Mouse (Mus musculus): ENCODE results near the gene Il17rc.
A peak's percentile ranks its signal among the peaks of the same experiment; 100 is the strongest.

Il17rc gene

DNA sequence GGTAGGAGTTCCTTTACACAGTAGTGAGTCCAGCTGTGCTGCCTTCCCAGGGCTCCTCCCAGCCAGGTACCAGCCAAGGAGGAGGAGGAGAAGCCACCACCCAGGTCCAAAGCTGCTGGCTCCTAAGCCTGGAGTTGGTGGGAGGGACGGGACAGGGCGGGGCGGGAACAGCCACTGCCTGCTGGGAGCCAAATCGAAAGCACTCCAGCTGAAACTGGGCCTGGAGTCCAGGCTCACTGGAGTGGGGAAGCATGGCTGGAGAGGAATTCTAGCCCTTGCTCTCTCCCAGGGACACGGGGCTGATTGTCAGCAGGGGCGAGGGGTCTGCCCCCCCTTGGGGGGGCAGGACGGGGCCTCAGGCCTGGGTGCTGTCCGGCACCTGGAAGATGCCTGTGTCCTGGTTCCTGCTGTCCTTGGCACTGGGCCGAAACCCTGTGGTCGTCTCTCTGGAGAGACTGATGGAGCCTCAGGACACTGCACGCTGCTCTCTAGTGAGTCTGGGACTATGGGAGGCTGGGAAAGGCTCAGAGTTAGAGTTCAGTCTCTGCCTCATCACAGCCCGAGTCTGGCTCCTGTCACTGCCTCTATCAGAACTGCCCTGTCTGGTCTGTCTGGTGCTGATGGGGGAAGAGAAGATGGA lies at the start of gene Il17rc:
TSS of gene Il17rc (plus strand) at position 131 of the 640 bp plus-strand sequence.
- peak; percentile 80 for DNase-seq (ENCODE audit: low spot score)

DNA sequence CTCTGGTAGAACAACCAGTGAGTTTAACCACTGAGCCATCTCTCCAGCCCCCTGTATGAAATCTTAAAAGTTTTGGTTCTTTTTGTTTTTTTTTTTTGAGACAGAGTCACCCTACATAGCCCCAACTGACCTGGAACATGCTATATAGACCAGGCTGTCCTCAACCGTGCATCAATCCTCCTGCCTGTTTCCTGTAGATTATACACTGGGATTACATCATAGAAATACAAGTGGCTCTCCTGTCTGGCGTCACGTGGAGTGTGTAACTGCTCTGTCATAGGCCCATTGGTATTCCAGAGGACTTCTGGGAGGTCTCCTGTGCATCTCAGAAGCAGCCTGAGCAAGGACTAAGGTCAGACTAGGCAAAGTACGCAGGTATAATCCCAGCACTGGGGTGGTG lies 48.2 kb upstream of the Il17rc start:
- no peak for DNase-seq (ENCODE audit: low spot score)

DNA sequence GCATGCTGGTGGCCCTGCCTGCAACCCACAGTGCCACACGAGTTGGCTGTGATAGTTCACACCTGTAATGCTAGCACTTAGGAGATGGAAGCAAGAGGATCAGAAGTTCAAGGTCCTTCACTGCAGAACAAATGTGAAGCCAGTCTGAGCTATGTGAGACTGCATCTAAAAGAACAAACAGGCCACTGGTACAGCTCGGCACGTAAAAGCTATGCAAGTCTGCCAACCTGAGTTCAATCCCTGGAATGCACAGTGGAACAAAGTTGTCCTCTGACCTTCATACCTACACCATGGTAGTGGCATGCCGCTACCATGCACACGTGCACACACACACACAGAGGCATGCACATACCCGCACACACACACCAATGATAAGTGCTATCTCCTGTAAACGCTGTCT lies 47.0 kb upstream of the Il17rc start:
- no peak for DNase-seq (ENCODE audit: low spot score)

DNA sequence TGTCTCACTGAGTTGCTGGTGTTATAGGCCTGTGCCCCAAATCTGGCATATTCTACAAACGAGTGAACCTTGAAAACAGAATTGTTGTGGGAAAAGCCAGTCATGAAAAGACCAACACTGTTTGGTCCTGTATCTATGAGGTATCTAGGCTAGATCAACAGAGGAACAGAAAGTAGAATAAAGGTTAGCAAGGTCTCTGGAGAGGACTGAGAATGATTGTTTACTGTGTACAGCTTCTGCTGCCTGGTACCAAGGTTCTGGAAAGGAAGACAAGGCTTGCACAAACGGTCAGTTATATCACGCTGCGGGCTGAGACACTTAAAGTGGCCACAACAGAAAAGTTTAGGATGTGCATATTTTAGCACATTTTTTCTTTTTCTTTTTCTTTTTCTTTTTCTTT lies 44.5 kb upstream of the Il17rc start:
- no peak for DNase-seq (ENCODE audit: low spot score)

DNA sequence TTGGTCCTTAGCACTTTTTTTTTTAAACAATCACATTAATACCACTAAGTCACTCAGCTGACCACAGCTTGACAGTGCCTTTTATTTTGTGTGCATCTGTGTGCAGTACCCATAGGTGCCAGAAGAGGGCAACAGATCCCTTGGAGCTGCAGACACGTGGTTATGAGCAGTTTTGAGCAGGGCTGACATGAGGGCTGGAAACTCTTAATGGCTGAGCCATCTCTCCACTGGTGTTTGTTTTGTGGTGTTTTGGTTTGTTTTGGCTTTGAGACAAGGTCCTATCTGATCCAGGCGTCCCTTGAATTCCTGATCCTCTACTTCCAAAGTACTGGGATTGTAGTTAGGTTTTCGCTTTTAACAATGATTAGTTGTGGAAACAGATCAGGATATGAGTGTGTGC lies 43.8 kb upstream of the Il17rc start:
- DNase-seq (ENCODE audit: low spot score), result peak; percentile 75

DNA sequence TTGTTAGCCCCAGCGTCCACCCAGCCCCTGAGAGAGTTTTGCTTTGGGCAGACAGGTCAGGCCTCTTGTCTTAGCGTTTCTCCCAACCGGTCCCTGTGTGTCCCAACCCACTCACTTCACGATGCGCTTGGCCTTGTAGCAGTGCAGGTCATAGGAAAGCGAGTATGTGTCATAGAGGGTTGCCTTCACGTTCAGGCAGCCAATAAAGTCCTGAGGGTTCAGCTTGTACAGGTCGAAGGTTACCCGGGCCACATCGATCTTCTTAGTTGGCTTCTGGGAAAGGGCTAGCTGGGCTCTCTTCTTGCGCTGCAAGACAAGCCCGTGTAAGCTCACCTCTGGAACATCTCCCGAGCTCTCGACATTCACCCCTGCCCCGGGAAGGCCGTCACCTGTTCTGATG lies 43.2 kb upstream of the Il17rc start:
- DNase-seq (ENCODE audit: low spot score), result no peak

DNA sequence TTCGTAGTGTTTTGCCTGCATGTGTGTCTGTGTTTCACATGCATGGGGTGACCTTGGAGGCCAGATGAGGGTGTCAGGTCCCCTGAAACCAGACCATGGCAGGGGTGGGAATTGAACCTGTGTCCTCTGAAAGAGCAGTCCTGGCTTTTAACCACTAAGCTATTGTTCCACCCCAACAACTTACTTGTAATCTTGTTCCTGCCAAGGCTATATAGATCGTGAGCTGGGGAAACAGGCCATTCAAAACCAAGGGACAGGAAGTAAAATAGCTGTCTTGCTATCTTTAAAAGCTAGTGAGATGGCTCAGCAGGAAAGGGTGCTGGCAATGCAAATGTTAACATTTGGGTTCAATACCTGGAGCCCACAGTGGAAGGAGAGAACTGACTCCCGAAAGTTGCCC lies 41.3 kb upstream of the Il17rc start:
- no peak for DNase-seq (ENCODE audit: low spot score)

DNA sequence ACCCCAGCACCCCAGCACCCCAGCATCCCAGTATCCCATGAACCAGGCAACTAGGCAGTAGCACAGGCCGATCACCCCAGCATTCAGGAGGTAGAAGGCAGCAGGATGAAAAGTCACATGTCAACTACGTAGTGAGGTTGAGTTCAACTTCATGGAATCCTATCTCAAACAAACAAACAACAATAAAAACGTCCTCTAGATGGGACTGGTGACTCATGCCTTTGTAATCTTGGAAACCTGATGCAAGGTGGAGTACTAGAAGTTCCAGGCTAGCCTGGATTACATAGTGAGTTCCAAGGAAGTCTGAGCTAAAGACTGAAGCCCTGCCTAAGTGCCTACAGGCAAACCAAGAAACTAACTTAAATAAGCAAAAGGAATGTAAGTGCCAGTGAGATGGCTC lies 40.4 kb upstream of the Il17rc start:
- DNase-seq (ENCODE audit: low spot score), result no peak

DNA sequence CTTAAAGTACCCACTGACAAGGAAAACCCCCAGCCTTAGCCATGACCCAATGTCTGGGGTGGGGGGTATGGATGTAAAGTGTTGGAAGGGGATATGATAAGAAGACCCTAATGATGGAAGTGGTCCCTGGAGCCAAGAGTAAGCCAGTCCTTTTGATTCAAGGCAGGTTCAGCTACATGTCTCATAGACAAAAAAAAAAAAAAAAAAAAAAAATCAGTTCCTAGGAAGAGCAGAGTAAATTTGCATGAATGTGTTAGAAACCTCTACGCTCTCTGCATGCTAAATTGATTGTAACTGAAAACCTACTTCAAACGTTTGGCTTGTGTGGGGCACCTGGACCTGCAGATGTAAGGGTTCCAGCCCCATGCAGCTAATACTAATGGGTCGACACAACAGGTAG lies 39.4 kb upstream of the Il17rc start:
- DNase-seq (ENCODE audit: low spot score), result no peak

DNA sequence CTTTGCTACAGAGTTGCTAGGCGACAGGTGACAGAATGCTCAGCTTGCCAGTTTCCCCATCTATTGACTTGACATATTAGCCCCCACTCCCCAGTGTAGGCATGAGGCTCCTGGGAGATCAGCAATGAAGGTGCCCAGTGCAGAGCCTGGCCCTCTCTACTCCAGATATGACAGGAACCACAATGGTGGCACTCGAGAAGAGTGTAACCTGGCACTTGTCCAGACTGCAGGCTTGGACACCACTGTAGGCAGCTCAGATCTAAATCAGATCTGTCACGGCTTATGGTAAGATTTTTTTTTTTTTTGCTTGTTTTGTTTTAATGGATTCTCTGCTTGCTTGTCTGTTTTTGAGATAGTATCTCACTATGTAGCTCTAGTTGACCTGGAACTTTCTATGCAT lies 37.6 kb upstream of the Il17rc start:
- no peak for DNase-seq (ENCODE audit: low spot score)

DNA sequence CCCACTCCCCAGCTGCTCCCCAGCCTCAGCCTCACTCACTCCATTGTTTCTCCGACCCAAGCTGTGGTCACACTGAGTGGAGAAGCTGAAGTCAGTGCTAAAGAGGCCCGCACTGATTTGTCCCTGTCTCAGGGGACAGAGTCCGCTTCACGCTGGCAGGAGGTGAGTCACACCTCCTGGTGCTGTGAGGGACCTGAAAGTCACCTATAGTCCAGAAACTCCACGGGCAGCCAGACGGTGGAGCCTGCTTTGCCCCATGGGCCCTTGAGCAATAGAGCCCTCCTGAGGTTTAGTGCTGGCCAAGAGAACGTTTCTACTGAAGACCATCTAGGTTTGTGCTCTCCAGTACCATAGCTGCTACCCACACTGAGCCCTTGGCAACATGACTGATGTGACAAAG lies 36.5 kb upstream of the Il17rc start:
- DNase-seq (ENCODE audit: low spot score), result no peak

DNA sequence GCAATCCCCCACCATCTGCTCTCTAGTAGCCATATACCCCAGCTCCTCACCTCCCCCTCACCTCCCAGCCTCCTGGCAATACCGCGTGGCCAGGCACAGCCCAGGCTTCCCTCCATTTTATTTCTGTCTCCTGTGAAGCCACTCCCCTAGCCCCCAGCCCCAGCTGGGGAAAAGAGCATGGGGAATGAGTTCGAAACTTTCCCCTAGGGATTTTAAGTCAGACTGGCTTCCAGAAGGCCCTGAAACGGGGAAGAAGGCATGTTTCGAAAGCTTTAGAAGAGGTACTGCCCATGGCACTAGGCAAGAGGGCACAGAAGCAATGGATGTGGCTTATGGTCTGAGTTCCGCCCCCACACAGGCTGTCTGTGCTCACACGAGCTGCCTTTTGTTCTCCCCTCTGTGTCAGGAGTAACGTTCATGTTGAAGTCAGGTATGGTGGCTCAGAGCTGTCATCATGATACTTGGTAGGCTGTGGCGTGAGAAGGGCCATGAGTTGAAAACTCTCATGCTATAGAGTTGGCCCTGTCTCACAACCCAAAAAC lies 35.5 kb upstream of the Il17rc start, which contains the start of gene Cidec:
TSS of gene Cidec (minus strand) at position 97 of the 542 bp plus-strand sequence.
- DNase-seq (ENCODE audit: low spot score), result no peak

DNA sequence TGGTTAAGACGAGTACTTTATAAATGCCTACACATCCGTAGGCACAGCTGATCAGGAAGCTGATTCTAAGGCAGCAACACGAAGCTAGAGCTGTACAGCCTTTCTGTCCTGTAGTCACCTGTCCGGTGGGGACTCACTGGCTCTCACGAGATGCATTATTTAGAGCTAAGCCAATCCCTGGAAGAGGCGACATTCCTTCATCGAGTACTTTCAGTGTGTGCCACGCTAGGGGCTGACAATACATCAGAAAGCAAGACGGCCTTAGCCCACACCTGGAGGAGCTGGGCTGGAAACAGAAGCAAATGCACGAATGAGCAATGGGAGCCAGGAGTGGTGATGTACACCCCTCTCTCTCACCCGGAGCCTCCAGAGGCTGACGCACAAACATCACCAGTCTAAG lies 34.1 kb upstream of the Il17rc start:
- DNase-seq (ENCODE audit: low spot score), result no peak

DNA sequence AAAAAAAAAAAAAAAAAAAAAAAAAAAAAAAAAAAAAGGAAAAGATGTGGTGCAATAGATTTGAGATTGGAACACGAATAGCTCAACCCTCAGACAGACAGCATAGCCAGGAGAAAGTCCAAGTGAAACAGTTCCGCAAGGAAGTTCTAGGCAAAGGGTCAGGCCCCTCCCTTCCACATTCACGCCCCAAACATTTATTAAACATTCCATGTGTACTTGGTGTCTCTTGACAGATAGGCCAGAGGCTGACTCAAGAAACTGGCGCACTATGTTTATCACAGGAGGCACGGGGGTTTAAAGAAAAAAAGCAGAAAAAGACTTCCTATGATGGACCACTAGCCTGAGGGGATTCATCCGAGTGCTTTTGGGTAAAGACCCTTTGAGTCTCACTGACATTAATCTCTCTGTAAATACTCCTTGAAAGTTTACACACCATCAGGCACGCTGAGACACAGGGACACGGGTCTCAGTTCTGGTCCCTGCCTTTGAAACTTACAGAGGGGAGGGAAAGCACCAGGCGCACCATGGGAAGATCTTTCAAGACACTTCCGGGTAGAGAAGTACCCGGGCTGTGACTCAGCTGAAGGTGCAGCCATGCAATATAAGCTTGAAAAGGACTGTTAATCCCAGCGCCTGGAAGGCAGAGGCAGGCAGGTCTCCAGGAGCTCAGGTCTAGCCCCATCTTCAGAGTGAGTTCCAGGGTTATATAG lies 32.4 kb upstream of the Il17rc start:
- DNase-seq (ENCODE audit: low spot score), result no peak

DNA sequence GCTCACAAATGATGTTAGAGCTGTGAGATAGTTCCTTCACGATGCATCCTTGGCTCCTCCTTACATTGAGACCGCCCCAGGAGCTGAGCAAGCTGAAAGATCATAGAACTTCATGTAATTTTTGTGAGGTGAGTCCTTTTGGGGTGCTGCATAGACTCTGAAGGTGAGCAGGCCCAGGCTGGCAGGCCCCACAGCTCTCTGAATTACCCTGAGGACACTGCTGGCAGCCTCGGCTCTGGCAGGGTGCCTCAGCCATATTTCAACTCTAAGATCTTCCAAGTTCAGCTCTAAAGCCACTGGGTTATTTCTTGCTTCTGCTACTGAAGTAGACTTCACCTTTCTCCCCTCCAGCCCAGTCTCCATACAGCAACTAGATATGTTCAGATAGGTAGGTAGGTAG lies 30.5 kb upstream of the Il17rc start:
- no peak for DNase-seq (ENCODE audit: low spot score)

DNA sequence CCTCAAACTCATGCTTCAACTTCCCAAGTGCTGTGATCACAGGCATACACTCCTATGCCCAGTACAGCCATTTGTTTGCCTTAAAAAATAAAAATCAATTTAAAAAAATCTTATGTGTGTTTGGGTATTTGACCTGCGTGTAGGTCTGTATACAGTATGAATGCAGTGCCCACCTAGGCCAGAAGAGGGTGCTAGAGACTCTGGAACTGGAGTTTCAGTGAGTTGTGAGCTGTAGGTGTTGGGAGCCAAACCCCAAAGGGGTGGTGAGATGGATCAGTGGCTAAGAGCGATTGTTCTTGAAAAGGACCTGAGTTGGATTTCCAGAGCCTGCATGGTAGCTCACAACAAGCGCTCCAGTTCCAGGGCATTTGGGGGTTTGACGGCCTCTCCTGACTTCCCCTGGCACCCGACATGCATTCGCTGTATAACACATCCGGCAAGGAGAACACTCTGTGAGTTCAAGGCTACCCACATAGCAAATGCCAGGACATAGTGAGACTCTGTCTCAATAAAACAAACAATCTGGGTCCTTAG lies 30.0 kb upstream of the Il17rc start:
- DNase-seq (ENCODE audit: low spot score), result peak; percentile 88

DNA sequence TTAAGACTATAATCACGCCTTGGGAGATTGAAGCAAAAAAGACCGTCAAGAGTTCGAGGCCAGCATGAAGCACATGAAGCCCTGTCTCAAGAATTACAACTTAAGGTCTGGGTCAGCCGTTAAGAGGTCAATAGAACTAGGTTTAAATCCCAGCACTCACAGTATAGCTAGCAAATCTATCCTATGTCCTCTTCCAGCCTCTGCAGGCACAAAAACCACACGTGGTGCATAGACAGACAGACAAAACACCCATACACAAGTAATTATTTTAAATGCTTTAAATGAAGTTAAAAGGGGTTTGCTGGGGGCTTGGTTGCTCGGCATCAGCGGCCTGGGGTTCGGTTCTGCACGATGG lies 29.2 kb upstream of the Il17rc start:
- DNase-seq (ENCODE audit: low spot score), result no peak

DNA sequence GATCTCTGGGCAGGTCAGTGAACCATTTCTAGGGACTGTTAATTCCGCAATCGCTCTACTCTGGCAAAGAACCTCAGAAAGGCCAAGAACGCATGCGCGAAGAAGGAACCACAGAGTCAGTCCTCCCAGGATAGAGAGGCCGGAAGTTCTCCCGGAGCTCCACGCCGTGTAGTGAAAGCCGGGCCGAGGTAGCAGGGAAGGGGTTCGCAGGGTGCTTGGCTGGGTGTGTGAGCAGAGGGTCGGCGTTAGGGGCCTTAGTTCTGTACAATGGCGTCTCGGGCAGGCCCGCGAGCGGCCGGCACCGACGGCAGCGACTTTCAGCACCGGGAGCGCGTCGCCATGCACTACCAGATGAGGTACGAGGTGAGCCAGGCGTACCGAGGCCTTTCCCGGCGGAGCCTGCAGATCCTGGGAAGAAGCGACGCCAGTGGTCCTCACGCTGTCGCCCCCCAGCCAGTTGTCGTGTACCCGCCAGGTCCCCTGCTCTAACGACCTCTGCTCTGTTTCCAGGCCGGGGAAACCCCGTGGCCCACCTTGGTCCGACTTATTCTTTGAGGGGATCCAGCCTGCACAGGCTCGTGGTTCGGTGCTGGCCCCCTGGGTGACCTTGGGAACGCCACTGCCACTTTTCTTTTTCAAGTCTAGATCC lies 28.7 kb upstream of the Il17rc start, which contains the start of gene Jagn1:
TSS of gene Jagn1 (plus strand) at position 128 of the 649 bp plus-strand sequence.
- DNase-seq (ENCODE audit: low spot score), result peak; percentile 90

DNA sequence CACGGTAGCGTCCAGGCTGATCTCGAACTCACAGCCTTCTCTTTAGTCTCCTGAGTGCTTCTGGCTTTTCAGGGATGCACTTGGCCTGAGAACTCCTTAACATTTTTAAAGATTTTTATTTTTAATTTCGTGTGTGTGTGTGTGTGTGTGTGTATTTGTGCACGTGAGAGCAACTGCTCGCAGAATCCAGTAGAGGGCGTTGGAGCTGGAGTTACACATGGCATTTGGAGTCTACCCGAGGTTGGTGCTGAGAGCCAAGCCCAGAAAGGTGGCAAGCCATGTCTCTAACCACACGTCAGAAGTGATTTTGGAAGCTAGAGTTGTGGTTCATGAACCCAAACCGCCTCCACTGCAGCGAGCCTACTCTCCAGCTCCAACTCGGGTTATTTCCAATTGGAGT lies 28.1 kb upstream of the Il17rc start:
- no peak for DNase-seq (ENCODE audit: low spot score)

DNA sequence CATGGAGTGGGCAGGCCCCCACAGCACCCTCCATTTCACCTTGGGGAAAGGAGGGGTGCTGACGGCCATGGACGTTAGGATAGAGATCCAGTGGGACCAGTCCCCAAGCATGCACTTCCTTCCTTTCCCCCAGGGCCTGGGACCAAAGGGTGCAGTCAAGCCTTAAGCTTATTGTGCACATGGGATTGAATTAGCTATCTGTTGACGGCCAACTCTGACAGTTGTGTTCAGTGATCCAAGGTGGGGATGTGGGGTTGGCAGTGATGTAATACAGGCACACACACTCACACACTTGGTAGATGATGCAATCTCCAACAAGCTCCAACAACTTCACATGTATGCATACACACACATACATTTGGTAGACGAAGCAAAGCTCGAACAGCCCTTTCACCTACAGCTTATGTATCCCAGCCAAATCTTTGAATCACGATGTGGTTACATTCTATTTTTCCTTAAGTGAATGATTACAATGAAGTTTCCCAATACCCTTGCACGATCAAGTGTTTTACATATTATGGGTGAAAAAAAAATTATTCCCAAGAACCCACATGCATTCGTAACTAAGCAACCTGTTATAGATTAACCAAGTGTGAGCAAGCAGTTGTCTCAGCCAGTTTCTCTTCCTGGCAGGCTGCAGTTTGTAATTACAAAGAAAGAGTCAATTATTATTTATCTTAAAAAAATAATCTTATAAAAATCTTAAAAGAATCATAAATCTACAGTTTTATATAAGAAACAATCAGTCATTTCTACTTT lies 26.8 kb upstream of the Il17rc start:
- no peak for DNase-seq (ENCODE audit: low spot score)

DNA sequence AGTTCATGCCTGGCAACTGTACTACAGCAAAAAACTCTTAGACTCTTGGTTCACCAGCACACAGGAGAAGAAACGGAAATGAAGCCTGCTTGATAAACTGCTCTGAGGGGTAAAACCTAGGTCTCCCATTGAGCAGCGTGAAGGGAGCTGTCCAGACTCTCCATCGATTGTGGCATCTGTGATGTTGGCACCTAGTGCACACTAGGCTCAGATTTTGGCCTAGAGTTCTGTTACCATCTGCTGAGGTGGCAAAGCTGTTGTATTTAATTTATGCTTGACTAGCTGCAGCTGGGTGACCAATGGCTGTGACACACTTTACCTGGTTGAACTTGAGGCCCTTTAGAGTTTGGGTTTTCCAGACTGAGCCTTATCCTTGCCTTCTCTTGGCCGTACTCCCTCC lies 23.6 kb upstream of the Il17rc start:
- no peak for DNase-seq (ENCODE audit: low spot score)

DNA sequence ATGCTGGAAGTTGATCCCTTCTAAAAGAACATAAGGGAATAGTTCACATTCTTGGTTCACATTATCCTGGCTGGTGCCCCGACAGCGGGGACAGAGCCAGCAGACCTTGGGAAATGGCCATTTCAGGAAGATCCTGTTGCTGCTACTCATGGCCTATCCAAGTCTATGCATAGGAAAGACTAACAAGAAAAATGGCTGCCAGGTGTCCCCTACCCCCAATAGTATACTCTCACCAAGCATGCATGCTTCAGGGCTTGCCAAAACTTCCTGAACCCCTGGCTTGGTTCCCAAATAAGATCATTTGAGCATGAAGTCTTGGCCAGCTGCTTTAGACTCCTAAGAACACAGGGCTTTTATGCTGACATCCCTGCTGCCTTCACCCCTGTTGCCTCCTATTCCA lies 19.4 kb upstream of the Il17rc start:
- no peak for DNase-seq (ENCODE audit: low spot score)
